8 mouse cellular contexts compared by ENCODE assay signal in genomic region chr2:128470351-128470750, GRCm38 (mm10).
DNase-seq lines count a peak whose midpoint lies in the region; ATAC-seq lines count a peak whose summit lies in the region.

No protein-coding gene starts in this region.

- H3K27me3 ChIP-seq in liver, embryonic 16.5 days (ENCODE audit: control insufficient read depth, insufficient read depth, low read depth, low read length) = no peaks in the 10 kb centered on the region

- no peaks in the 10 kb centered on the region for H3K36me3 ChIP-seq in liver, embryonic 16.5 days (ENCODE audit: control insufficient read depth, insufficient read depth)

- H3K9me3 ChIP-seq in liver, embryonic 16.5 days (replicated peaks; ENCODE audit: control insufficient read depth, low read length) = no peaks in the 10 kb centered on the region

- no peak overlapping the region for H3K4me2 ChIP-seq in liver, embryonic 16.5 days (ENCODE audit: low read depth, low read length)

- no peak overlapping the region for H3K9ac ChIP-seq in liver, embryonic 16.5 days (ENCODE audit: low read depth, low read length)

- 0 out of 2 replicates have a peak overlapping the region, but pooled peaks have one; percentile 14 for H3K27ac ChIP-seq in liver, embryonic 16.5 days (ENCODE audit: low read length)

- ATAC-seq in liver, embryonic 16.5 days (ENCODE audit: low read depth) = no peak

- no peak for DNase-seq in liver
- peak; percentile 66 for DNase-seq in ZHBTc4 (ENCODE audit: low read depth, low spot score)
- peak; percentile 10 for DNase-seq in large intestine, adult 2 months (ENCODE audit: low read depth, low spot score)
- DNase-seq in thymus, postnatal 14 days = peak; percentile 38
- no peak for DNase-seq in urinary bladder, postnatal 36 days (ENCODE audit: low spot score in 2 of 2)
- DNase-seq in urinary bladder, postnatal 14 days (ENCODE audit: low spot score) = no peak
- no peak for DNase-seq in adrenal gland, postnatal 4 days (ENCODE audit: low spot score in 2 of 2)

- H3K4me3 ChIP-seq in liver, embryonic 16.5 days (ENCODE audit: low read depth, low read length) = no peak overlapping the region

- WGBS in liver, embryonic 16.5 days (ENCODE audit: insufficient replicate concordance) = 45% methylated on average over 5 of the region's 5 CpGs
- 26% methylated on average over 5 of the region's 5 CpGs for WGBS in large intestine, adult 2 months

- no peaks in the 10 kb centered on the region; the same call in 1 of the 2 replicates for H3K4me1 ChIP-seq in liver, embryonic 16.5 days (ENCODE audit: control insufficient read depth, low read depth, low read length)

Comparison
In these comparisons a context has a peak if more than half of its experiments do, and no peak if none do; other contexts are left out.
1. DNase-seq: peak in ZHBTc4 (single experiment), large intestine, adult 2 months (single experiment) and thymus, postnatal 14 days (single experiment); none in liver (single experiment), urinary bladder, postnatal 36 days (0 of 2), urinary bladder, postnatal 14 days (single experiment) and adrenal gland, postnatal 4 days (0 of 2).